In the genomic region with DNA sequence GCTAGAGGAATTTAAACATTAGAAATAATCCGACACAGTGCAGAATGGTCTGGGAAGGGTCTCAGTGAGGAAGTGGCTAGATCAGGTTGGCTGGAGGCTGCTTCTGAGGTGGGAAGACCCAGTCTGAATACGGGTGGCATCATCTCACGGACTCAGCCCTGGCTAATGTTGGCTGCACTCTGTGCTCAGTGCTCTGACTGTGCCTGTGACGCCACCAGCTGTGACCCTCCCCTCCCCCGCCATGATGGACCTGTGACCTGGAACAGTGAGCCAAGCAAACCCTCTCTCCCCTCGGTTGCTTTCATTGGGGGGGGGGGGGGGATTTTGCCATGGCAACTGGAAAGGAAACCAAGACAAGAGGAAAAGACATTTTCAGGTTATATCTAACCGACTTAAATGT, we compare ENCODE assay signal across 22 mouse cellular contexts.
DNase-seq lines count a peak whose midpoint lies in the region; ATAC-seq lines count a peak whose summit lies in the region.
"Had no signal": no experiment of that assay in that cellular context is flagged by ENCODE, and none has a peak within 500 bp of the region (broad histone marks: within the 10 kb centered on the region; RNA-seq: fewer than 3 reads in every experiment).

No protein-coding gene starts in this region.

- H3K27me3 ChIP-seq in hindbrain, embryonic 10.5 days (ENCODE audit: insufficient read depth, poor library complexity, severe bottlenecking): no peaks in the 10 kb centered on the region
- no peaks in the 10 kb centered on the region for H3K27me3 ChIP-seq in hindbrain, embryonic 14.5 days (ENCODE audit: control insufficient read depth, insufficient read depth, low read length)
- no peaks in the 10 kb centered on the region for H3K27me3 ChIP-seq in midbrain, embryonic 10.5 days (ENCODE audit: low read depth, poor library complexity, severe bottlenecking)
- H3K27me3 ChIP-seq in midbrain, embryonic 11.5 days (ENCODE audit: control insufficient read depth, insufficient read depth, low read length): no peaks in the 10 kb centered on the region
- H3K27me3 ChIP-seq: embryonic facial prominence, embryonic 12.5 days; liver, embryonic 15.5 days; lung, embryonic 15.5 days; midbrain, embryonic 12.5 days; stomach, embryonic 15.5 days had no signal

- peak; percentile 19 for DNase-seq in hindbrain, embryonic 10.5 days (ENCODE audit: low spot score)
- DNase-seq in hindbrain, embryonic 14.5 days (ENCODE audit: low spot score): no peak
- peak; percentile 11 for DNase-seq in kidney, postnatal 10 days
- no peak for DNase-seq in kidney, postnatal 25 days
- DNase-seq in midbrain, embryonic 10.5 days (ENCODE audit: low spot score): peak; percentile 28
- no peak for DNase-seq in midbrain, embryonic 11.5 days (ENCODE audit: low spot score, missing footprints)
- peak; percentile 36 for DNase-seq in retina, embryonic 14.5 days (ENCODE audit: low spot score)
- no peak for DNase-seq in adrenal gland, postnatal 14 days
- DNase-seq: adrenal gland, postnatal 25 days; cerebellum, adult 18-20 months; gastrocnemius, postnatal 14 days; heart, postnatal 36 days had no signal

- no peak overlapping the region for H3K4me3 ChIP-seq in hindbrain, embryonic 10.5 days
- no peak overlapping the region for H3K4me3 ChIP-seq in hindbrain, embryonic 14.5 days (replicated peaks; ENCODE audit: low read length)
- H3K4me3 ChIP-seq in midbrain, embryonic 10.5 days: no peak overlapping the region
- no peak overlapping the region for H3K4me3 ChIP-seq in midbrain, embryonic 11.5 days (ENCODE audit: low read depth, low read length)
- H3K4me3 ChIP-seq: embryonic facial prominence, embryonic 12.5 days; heart, embryonic 10.5 days; liver, embryonic 15.5 days; lung, embryonic 15.5 days; midbrain, embryonic 12.5 days; myocyte; stomach, embryonic 15.5 days had no signal

- H3K9ac ChIP-seq in hindbrain, embryonic 14.5 days: no peak overlapping the region
- H3K9ac ChIP-seq in midbrain, embryonic 11.5 days (ENCODE audit: low read length): no peak overlapping the region
- H3K9ac ChIP-seq: embryonic facial prominence, embryonic 12.5 days; liver, embryonic 15.5 days; lung, embryonic 15.5 days; midbrain, embryonic 12.5 days; stomach, embryonic 15.5 days had no signal

- no peak overlapping the region for H3K4me2 ChIP-seq in hindbrain, embryonic 14.5 days (replicated peaks)
- H3K4me2 ChIP-seq in midbrain, embryonic 11.5 days: no peak overlapping the region
- H3K4me2 ChIP-seq: embryonic facial prominence, embryonic 12.5 days; liver, embryonic 15.5 days; lung, embryonic 15.5 days; midbrain, embryonic 12.5 days; stomach, embryonic 15.5 days had no signal

- no peaks in the 10 kb centered on the region for H3K9me3 ChIP-seq in hindbrain, embryonic 10.5 days
- no peaks in the 10 kb centered on the region for H3K9me3 ChIP-seq in hindbrain, embryonic 14.5 days (ENCODE audit: control insufficient read depth, low read length)
- H3K9me3 ChIP-seq in midbrain, embryonic 10.5 days (replicated peaks): no peaks in the 10 kb centered on the region
- no peaks in the 10 kb centered on the region for H3K9me3 ChIP-seq in midbrain, embryonic 11.5 days (ENCODE audit: control insufficient read depth, low read length)
- H3K9me3 ChIP-seq: embryonic facial prominence, embryonic 12.5 days; heart, embryonic 10.5 days; liver, embryonic 15.5 days; lung, embryonic 15.5 days; midbrain, embryonic 12.5 days; stomach, embryonic 15.5 days had no signal

- ATAC-seq in hindbrain, embryonic 14.5 days (ENCODE audit: low FRiP score): no peak
- no peak for ATAC-seq in midbrain, embryonic 11.5 days (ENCODE audit: low FRiP score)
- ATAC-seq: CD4-positive, CD25-positive, alpha-beta regulatory T cell, adult 4 months; forebrain, embryonic 14.5 days; intestine, embryonic 16.5 days had no signal

- peaks cover 7% of the 10 kb centered on the region for H3K4me1 ChIP-seq in hindbrain, embryonic 10.5 days (replicated peaks)
- H3K4me1 ChIP-seq in hindbrain, embryonic 14.5 days (replicated peaks; ENCODE audit: control insufficient read depth, insufficient read depth, low read length): no peaks in the 10 kb centered on the region
- peaks cover 7% of the 10 kb centered on the region for H3K4me1 ChIP-seq in midbrain, embryonic 10.5 days
- H3K4me1 ChIP-seq in midbrain, embryonic 11.5 days (ENCODE audit: control insufficient read depth, insufficient read depth, low read length): peaks cover 6% of the 10 kb centered on the region; the same call in 1 of the 2 replicates
- H3K4me1 ChIP-seq: embryonic facial prominence, embryonic 12.5 days; liver, embryonic 15.5 days; lung, embryonic 15.5 days; stomach, embryonic 15.5 days had no signal

- no peaks in the 10 kb centered on the region for H3K36me3 ChIP-seq in hindbrain, embryonic 10.5 days
- H3K36me3 ChIP-seq in hindbrain, embryonic 14.5 days (replicated peaks; ENCODE audit: control insufficient read depth, insufficient read depth): no peaks in the 10 kb centered on the region
- H3K36me3 ChIP-seq in midbrain, embryonic 10.5 days: no peaks in the 10 kb centered on the region
- no peaks in the 10 kb centered on the region for H3K36me3 ChIP-seq in midbrain, embryonic 11.5 days (ENCODE audit: control insufficient read depth, insufficient read depth, low read length)
- H3K36me3 ChIP-seq: embryonic facial prominence, embryonic 12.5 days; heart, embryonic 10.5 days; liver, embryonic 15.5 days; lung, embryonic 15.5 days; midbrain, embryonic 12.5 days; stomach, embryonic 15.5 days had no signal

- WGBS in hindbrain, embryonic 10.5 days: 34% methylated on average over 7 of the region's 7 CpGs
- WGBS in hindbrain, embryonic 14.5 days: 31% methylated on average over 7 of the region's 7 CpGs
- 42% methylated on average over 7 of the region's 7 CpGs for WGBS in midbrain, embryonic 10.5 days
- WGBS in midbrain, embryonic 11.5 days: 35% methylated on average over 7 of the region's 7 CpGs

- no peak overlapping the region for H3K27ac ChIP-seq in hindbrain, embryonic 10.5 days
- no peak overlapping the region for H3K27ac ChIP-seq in hindbrain, embryonic 14.5 days
- H3K27ac ChIP-seq in midbrain, embryonic 10.5 days (replicated peaks): no peak overlapping the region
- no peak overlapping the region for H3K27ac ChIP-seq in midbrain, embryonic 11.5 days (ENCODE audit: low read depth, low read length)
- H3K27ac ChIP-seq: embryonic facial prominence, embryonic 12.5 days; heart, embryonic 10.5 days; liver, embryonic 15.5 days; lung, embryonic 15.5 days; midbrain, embryonic 12.5 days; stomach, embryonic 15.5 days had no signal

Comparison
In these comparisons a context has a peak if more than half of its experiments do, and no peak if none do; other contexts are left out.
1. DNase-seq: peak in hindbrain, embryonic 10.5 days (single experiment), kidney, postnatal 10 days (single experiment), midbrain, embryonic 10.5 days (single experiment) and retina, embryonic 14.5 days (single experiment); none in hindbrain, embryonic 14.5 days (single experiment), kidney, postnatal 25 days (0 of 2), midbrain, embryonic 11.5 days (single experiment) and adrenal gland, postnatal 14 days (single experiment).